Mouse (Mus musculus) right cerebral cortex, adult 2 months (tissue): ENCODE results near the gene Mcf2l.
A peak's percentile ranks its signal among the peaks of the same experiment; 100 is the strongest.

Experiments
- DNase-seq, 2 experiments: peaks; one replicate each; pipeline ENCODE4 v3.0.0; 2021 to 2022; ENCODE audit warnings: low spot score in 2 of 2

Mcf2l gene

GRCm38 (mm10) chr8:12951051-12951630, 77.5 kb downstream of the Mcf2l start:
- DNase-seq, result no peak

- DNase-seq, result no peak
Measured at GRCm38 (mm10) chr8:12952699-12953098, 79.1 kb downstream of the Mcf2l start.

- DNase-seq, result no peak
Measured at GRCm38 (mm10) chr8:12955362-12955879, 81.8 kb downstream of the Mcf2l start.

GRCm38 (mm10) chr8:12955880-12956279, 82.3 kb downstream of the Mcf2l start:
- DNase-seq, result no peak

GRCm38 (mm10) chr8:12956941-12957340, 83.3 kb downstream of the Mcf2l start:
- DNase-seq, result no peak

GRCm38 (mm10) chr8:12957419-12957818, 83.8 kb downstream of the Mcf2l start:
- no peak for DNase-seq

- no peak for DNase-seq
Measured at GRCm38 (mm10) chr8:12960609-12961008, 87.0 kb downstream of the Mcf2l start.

- no peak for DNase-seq
Measured at GRCm38 (mm10) chr8:12961211-12961610, 87.6 kb downstream of the Mcf2l start.

GRCm38 (mm10) chr8:12961821-12962534, 88.4 kb downstream of the Mcf2l start:
- no peak for DNase-seq

- DNase-seq, result no peak
Measured at GRCm38 (mm10) chr8:12962541-12963380, 89.2 kb downstream of the Mcf2l start.

GRCm38 (mm10) chr8:12976290-12976689, 102.7 kb downstream of the Mcf2l start:
- DNase-seq, result no peak

GRCm38 (mm10) chr8:12976723-12977122, 103.1 kb downstream of the Mcf2l start:
- no peak for DNase-seq

GRCm38 (mm10) chr8:12977325-12977724, 103.7 kb downstream of the Mcf2l start:
- no peak for DNase-seq

- DNase-seq, result no peak
Measured at GRCm38 (mm10) chr8:12978308-12978707, 104.7 kb downstream of the Mcf2l start.

- DNase-seq, result peak in 1 of 2 experiments; percentile 60
Measured at GRCm38 (mm10) chr8:12978726-12979125, 105.1 kb downstream of the Mcf2l start.

GRCm38 (mm10) chr8:12983681-12984467, 110.3 kb downstream of the Mcf2l start:
- DNase-seq, result peak; percentile 88 to 92

- no peak for DNase-seq
Measured at GRCm38 (mm10) chr8:12984601-12985243, 111.1 kb downstream of the Mcf2l start.

- peak; percentile 80 to 82 for DNase-seq
Measured at GRCm38 (mm10) chr8:12985259-12985658, 111.7 kb downstream of the Mcf2l start.

- DNase-seq, result peak; percentile 83 to 87
Measured at GRCm38 (mm10) chr8:12987571-12987970, 114.0 kb downstream of the Mcf2l start.

GRCm38 (mm10) chr8:12988722-12989430, 115.3 kb downstream of the Mcf2l start:
- no peak for DNase-seq
